Comparison of ENCODE assay signal across 8 mouse cellular contexts in genomic region chr4:150569834-150570571, GRCm38 (mm10).
A peak's percentile ranks its signal among the peaks of the same experiment; 100 is the strongest.
DNase-seq lines count a peak whose midpoint lies in the region; ATAC-seq and TF ChIP-seq lines count a peak whose summit lies in the region.

No protein-coding gene starts in this region.

- peak overlapping the region; percentile 92 for H3K9ac ChIP-seq in embryonic facial prominence, embryonic 12.5 days
- peak overlapping the region; percentile 91 for H3K9ac ChIP-seq in heart, embryonic 16.5 days (ENCODE audit: low read length)
- H3K9ac ChIP-seq in stomach, postnatal 0 days (ENCODE audit: low read length) = peak overlapping the region; percentile 98

- under 1% methylated on average over 27 of the region's 27 CpGs for WGBS in kidney, adult 2 months
- WGBS in embryonic facial prominence, embryonic 12.5 days = 2% methylated on average over 27 of the region's 27 CpGs
- under 1% methylated on average over 27 of the region's 27 CpGs for WGBS in heart, embryonic 16.5 days
- under 1% methylated on average over 27 of the region's 27 CpGs for WGBS in stomach, postnatal 0 days

- TF ChIP-seq CTCF in kidney, adult 2 months (conservative IDR thresholded peaks at IDR 0.05; ENCODE audit: insufficient read depth, insufficient read length, low read depth, low read length) = no peak
- no peak for TF ChIP-seq CTCF in E14TG2a.4 (conservative IDR thresholded peaks at IDR 0.05; ENCODE audit: low read length)
- TF ChIP-seq CTCF in stomach, postnatal 0 days (IDR thresholded peaks at IDR 0.05; ENCODE audit: low read depth) = no peak

- H3K4me1 ChIP-seq in kidney, adult 2 months (ENCODE audit: control insufficient read depth, insufficient read depth, low read length) = peaks cover 41% of the 10 kb centered on the region
- peaks cover 54% of the 10 kb centered on the region for H3K4me1 ChIP-seq in E14TG2a.4 (replicated peaks; ENCODE audit: low read depth, low read length)
- H3K4me1 ChIP-seq in embryonic facial prominence, embryonic 12.5 days = peaks cover 28% of the 10 kb centered on the region
- peaks cover 28% of the 10 kb centered on the region for H3K4me1 ChIP-seq in heart, embryonic 16.5 days (ENCODE audit: control insufficient read depth, insufficient read depth, low read length)
- peaks cover 6% of the 10 kb centered on the region for H3K4me1 ChIP-seq in stomach, postnatal 0 days (replicated peaks; ENCODE audit: control insufficient read depth, insufficient read depth)

- no peak for ATAC-seq in embryonic facial prominence, embryonic 12.5 days (ENCODE audit: insufficient number of reproducible peaks, insufficient read depth, low FRiP score, low TSS enrichment)
- peak; percentile 55 for ATAC-seq in heart, embryonic 16.5 days (replicated peaks; ENCODE audit: extremely low read depth, insufficient read depth, low FRiP score)
- ATAC-seq in megakaryocyte-erythroid progenitor cell, adult 5-6 weeks (replicated peaks; ENCODE audit: low FRiP score, low TSS enrichment, poor library complexity, severe bottlenecking) = peak; percentile 56
- peak; percentile 28; the same call in 1 of the 2 replicates for ATAC-seq in stomach, postnatal 0 days (ENCODE audit: low FRiP score, low TSS enrichment)

- peak; percentile 56 for DNase-seq in kidney, adult 2 months
- no peak for DNase-seq in kidney, adult 11 months
- DNase-seq in left cerebral cortex, postnatal 36 days (ENCODE audit: low spot score in 2 of 2) = peak; percentile 38 to 50
- peak; percentile 63 for DNase-seq in stomach, postnatal 0 days (ENCODE audit: low spot score)

- no peaks in the 10 kb centered on the region for H3K36me3 ChIP-seq in kidney, adult 2 months (ENCODE audit: control insufficient read depth, insufficient read depth, low read length)
- peaks cover 10% of the 10 kb centered on the region for H3K36me3 ChIP-seq in E14TG2a.4 (ENCODE audit: insufficient read depth, low read length)
- peaks cover 16% of the 10 kb centered on the region for H3K36me3 ChIP-seq in embryonic facial prominence, embryonic 12.5 days
- H3K36me3 ChIP-seq in heart, embryonic 16.5 days (ENCODE audit: control insufficient read depth, insufficient read depth) = peaks cover 2% of the 10 kb centered on the region; the same call in 1 of the 2 replicates
- H3K36me3 ChIP-seq in stomach, postnatal 0 days (ENCODE audit: control insufficient read depth, insufficient read depth, low read length) = no peaks in the 10 kb centered on the region

- peak overlapping the region; percentile 91 for H3K27ac ChIP-seq in kidney, adult 2 months (ENCODE audit: insufficient read depth, low read depth, low read length)
- H3K27ac ChIP-seq in embryonic facial prominence, embryonic 12.5 days = peak overlapping the region; percentile 90
- peak overlapping the region; percentile 91 for H3K27ac ChIP-seq in heart, embryonic 16.5 days (ENCODE audit: low read length)
- H3K27ac ChIP-seq in stomach, postnatal 0 days (replicated peaks) = peak overlapping the region; percentile 99

- no peak for TF ChIP-seq EP300 in stomach, postnatal 0 days (optimal IDR thresholded peaks at IDR 0.05)

- no peak for TF ChIP-seq POLR2A in kidney, adult 2 months (IDR thresholded peaks at IDR 0.05; ENCODE audit: low read depth, low read length)

- peak overlapping the region; percentile 92 for H3K4me2 ChIP-seq in embryonic facial prominence, embryonic 12.5 days (replicated peaks)
- peak overlapping the region; percentile 76 for H3K4me2 ChIP-seq in heart, embryonic 16.5 days (ENCODE audit: low read depth, low read length)
- peak overlapping the region; percentile 81 for H3K4me2 ChIP-seq in stomach, postnatal 0 days (replicated peaks; ENCODE audit: low read depth)

- H3K27me3 ChIP-seq in kidney, adult 2 months (replicated peaks; ENCODE audit: control insufficient read depth, insufficient read depth, low read length) = no peaks in the 10 kb centered on the region
- H3K27me3 ChIP-seq in E14TG2a.4 (ENCODE audit: insufficient read depth, low read length) = 0 out of 2 replicates have a peak, but pooled peaks cover 4% of the 10 kb centered on the region
- no peaks in the 10 kb centered on the region for H3K27me3 ChIP-seq in embryonic facial prominence, embryonic 12.5 days
- no peaks in the 10 kb centered on the region for H3K27me3 ChIP-seq in heart, embryonic 16.5 days (ENCODE audit: control insufficient read depth, insufficient read depth, low read length)
- no peaks in the 10 kb centered on the region for H3K27me3 ChIP-seq in stomach, postnatal 0 days (ENCODE audit: control insufficient read depth, insufficient read depth, low read length)

- intact Hi-C loops in left cerebral cortex, postnatal 36 days (cut with DNase I) = no loop called here

- H3K9me3 ChIP-seq in E14TG2a.4 (ENCODE audit: low read length) = no peaks in the 10 kb centered on the region
- H3K9me3 ChIP-seq in embryonic facial prominence, embryonic 12.5 days = no peaks in the 10 kb centered on the region
- no peaks in the 10 kb centered on the region for H3K9me3 ChIP-seq in heart, embryonic 16.5 days (replicated peaks; ENCODE audit: control insufficient read depth, low read length)
- no peaks in the 10 kb centered on the region for H3K9me3 ChIP-seq in stomach, postnatal 0 days (ENCODE audit: control insufficient read depth, low read length)

- H3K4me3 ChIP-seq in kidney, adult 2 months (ENCODE audit: insufficient read depth, low read depth, low read length) = peak overlapping the region; percentile 79
- peak overlapping the region; percentile 88 for H3K4me3 ChIP-seq in E14TG2a.4 (replicated peaks; ENCODE audit: low read length)
- H3K4me3 ChIP-seq in embryonic facial prominence, embryonic 12.5 days = peak overlapping the region; percentile 80
- H3K4me3 ChIP-seq in heart, embryonic 16.5 days (ENCODE audit: low read length) = peak overlapping the region; percentile 82
- H3K4me3 ChIP-seq in stomach, postnatal 0 days (ENCODE audit: low read depth, low read length) = peak overlapping the region; percentile 93
